Mouse (Mus musculus) erythroblast, embryonic 14.5 days (primary cell): Measurements from ENCODE around the gene Usp20.

Source experiments
- GATA1 ChIP-seq: IDR thresholded peaks from 2 replicates; pipeline ENCODE4 v1.6.1; 2012; ENCODE audit warnings: low read length, inconsistent platforms, mixed read lengths
- TAL1 ChIP-seq: IDR thresholded peaks from 3 replicates; pipeline ENCODE4 v1.6.1; 2012; ENCODE audit warnings: low read length, inconsistent platforms, mixed read lengths

DNA sequence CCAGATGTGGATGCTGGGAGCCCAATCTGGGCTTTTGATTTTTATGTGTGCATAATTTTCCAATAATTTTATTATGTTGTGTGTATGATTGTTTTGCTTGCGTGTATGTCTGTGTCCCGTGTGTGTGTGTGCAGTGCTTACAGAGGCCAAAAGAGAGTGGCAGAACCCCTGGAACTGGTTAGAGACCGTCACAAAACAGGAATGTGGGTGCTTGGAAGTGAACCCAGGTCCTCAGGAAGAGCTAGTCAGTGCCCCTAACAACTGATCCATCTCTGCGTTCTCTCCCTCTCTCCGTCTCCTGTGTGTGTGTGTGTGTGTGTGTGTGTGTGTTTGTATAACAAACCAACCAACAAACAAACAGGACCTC lies 29.6 kb upstream of the Usp20 start:
- TF ChIP-seq GATA1 (no peak), TAL1 (no peak)
